Mouse (Mus musculus) effector memory CD4-positive, alpha-beta T cell, adult 7 months (primary cell): Measurements from ENCODE around the gene Tmem86a. TPM values are rescaled to one million over a fixed set of nuclear protein-coding genes. Genes with fewer than 3 reads are reported as not detected.

ENCODE experiments used
- polyA plus RNA-seq: library from polyadenylated mRNA; unstranded; fragments of 100-300 nt; shearing (Covaris generic); gene quantifications from one replicate; pipeline ENCODE4 v1.2.1, GENCODE M21; 2017

The Tmem86a gene
- polyA plus RNA-seq: 4.7 TPM

DNA sequence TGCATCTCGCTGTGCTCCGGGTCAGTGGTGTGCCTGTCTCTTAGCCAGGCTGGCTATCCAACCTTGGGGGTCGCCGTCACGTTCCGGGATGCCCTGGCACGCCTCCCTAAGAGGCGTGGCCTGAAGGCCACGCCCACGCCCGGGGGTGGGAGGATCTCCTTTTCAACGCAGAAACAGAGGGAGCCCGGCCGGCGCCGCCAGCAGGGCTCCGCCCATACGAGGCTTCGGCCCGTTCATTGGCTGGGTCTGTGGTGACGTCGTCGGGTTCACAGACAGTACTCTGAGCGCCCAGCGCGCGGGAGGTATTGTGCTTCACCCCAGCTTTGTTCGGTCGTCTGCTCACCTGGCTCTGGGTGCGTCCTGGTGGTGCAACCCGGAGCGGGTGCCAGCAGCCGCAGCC is at the start of gene Tmem86a:
TSS of gene Tmem86a (plus strand) at position 236 of the 400 bp plus-strand sequence.

DNA sequence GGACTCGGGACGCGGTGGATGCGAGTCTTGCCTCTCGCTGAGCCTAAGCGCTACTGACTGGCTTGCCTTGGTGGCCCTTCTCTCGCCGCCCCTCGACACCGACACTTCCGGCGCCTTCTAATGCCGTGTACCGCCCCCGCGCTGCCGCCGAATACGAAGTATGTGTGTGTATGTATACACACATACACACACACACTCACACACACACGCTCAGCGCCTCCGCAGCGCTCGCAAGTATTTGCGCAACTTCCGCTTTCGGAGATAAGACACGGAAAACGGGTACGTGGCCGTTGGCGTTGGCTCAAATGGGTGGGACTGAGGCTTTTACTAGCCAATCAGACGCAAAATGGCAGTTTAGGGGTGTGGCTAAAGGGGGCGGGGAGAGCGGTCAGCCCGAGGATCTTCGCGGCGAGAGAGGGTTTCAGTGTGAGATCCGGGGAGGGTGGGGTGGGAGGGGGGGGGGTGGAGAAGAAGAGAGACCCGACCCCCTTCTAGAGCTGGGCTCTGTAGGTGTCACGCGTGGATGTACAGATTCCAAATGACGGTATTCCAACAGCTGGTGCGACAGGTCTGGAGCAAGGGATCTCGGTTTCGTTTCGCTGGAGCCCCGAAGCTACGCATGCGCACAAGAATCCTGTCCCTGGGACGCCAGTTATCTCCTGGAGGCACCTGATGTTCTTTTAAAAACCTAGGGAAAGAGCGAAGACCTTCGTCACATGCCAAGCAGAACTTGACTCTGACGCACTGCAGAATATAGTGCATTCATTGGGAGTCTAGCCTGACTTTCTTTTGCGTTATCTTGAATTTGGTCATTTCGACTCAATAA is 42.0 kb upstream of the Tmem86a start, which contains the start of gene Spty2d1:
TSS of gene Spty2d1 (minus strand) at position 244 of the 826 bp plus-strand sequence.

Other genes starting within 250 kb of the Tmem86a start
- gene Ldha, start 209.1 kb upstream of the Tmem86a start, polyA plus RNA-seq: 980 TPM
- not detected for gene Ldhc, start 189.4 kb upstream of the Tmem86a start, polyA plus RNA-seq
- gene Tsg101, start 130.6 kb upstream of the Tmem86a start, polyA plus RNA-seq: 113 TPM
- gene Uevld, start 92.1 kb upstream of the Tmem86a start, polyA plus RNA-seq: 5.5 TPM
- not detected for gene Gm9999, start 67.0 kb upstream of the Tmem86a start, polyA plus RNA-seq
- gene Spty2d1, start 42.2 kb upstream of the Tmem86a start, polyA plus RNA-seq: 93.0 TPM
- 1.0 TPM for gene Ptpn5, start 83.1 kb downstream of the Tmem86a start, polyA plus RNA-seq
- gene Mrgpra6, start 154.3 kb downstream of the Tmem86a start, polyA plus RNA-seq: not detected
- gene Mrgpra9, start 202.2 kb downstream of the Tmem86a start, polyA plus RNA-seq: not detected